Mouse (Mus musculus): ENCODE measurements at regions not wholly inside any gene's neighbourhood (a gene's known extent, or its start where the extent isn't known, plus 50 kb on each side); places are given as distances from the start of the nearest gene placed in this dataset.
A peak's percentile ranks its signal among the peaks of the same experiment; 100 is the strongest.

- Histone ChIP-seq H3K27me3 (ENCODE audit: control insufficient read depth, insufficient read depth, low read length) (no peaks in the 10 kb centered on the region), H3K4me2 (ENCODE audit: low read depth, low read length) (no peak overlapping the region), H3K9ac (replicated peaks; ENCODE audit: low read length) (no peak overlapping the region), H3K4me3 (ENCODE audit: low read depth, low read length) (no peak overlapping the region), H3K9me3 (replicated peaks; ENCODE audit: control insufficient read depth, low read length) (no peaks in the 10 kb centered on the region), H3K27ac (replicated peaks; ENCODE audit: low read depth, low read length) (no peak overlapping the region), H3K36me3 (replicated peaks; ENCODE audit: control insufficient read depth, insufficient read depth, low read depth, low read length) (no peaks in the 10 kb centered on the region), H3K4me1 (ENCODE audit: control insufficient read depth, insufficient read depth, low read length) (no peaks in the 10 kb centered on the region)
- DNase-seq (ENCODE audit: low spot score) (no peak), ATAC-seq (replicated peaks; ENCODE audit: insufficient number of reproducible peaks, low FRiP score, low TSS enrichment, low read depth) (no peak)
- WGBS: 78% methylated on average over 5 of the region's 5 CpGs
Measured at GRCm38 (mm10) chr7:95789424-95789823, 381.6 kb upstream of the Tenm4 start.

DNA sequence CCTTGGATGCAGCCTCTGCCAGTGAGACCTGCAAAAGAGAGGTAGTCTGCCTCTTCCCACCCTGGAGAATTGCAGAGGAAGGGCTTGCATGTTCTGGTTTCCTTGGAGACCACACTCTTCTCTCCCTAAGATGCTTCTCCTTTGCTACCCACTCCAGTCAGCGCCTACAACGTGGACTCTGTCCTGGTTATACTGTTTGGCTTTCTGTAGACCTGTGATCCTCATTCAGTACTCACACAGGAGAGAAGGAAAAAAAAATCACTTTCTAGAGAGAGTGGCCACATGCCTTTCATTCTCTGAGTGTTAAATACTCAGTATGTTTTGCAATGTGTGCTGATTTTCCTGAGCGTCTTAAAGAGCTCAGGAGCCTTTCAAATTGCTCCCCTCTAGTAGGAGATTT lies 372.0 kb upstream of the Tenm4 start:
- ATAC-seq (replicated peaks; ENCODE audit: insufficient number of reproducible peaks, low FRiP score, low TSS enrichment, low read depth): no peak
- H3K36me3 ChIP-seq (replicated peaks; ENCODE audit: control insufficient read depth, insufficient read depth, low read depth, low read length): no peaks in the 10 kb centered on the region
- WGBS: 48% methylated on average over 3 of the region's 3 CpGs
- H3K9me3 ChIP-seq (replicated peaks; ENCODE audit: control insufficient read depth, low read length): no peaks in the 10 kb centered on the region
- H3K4me1 ChIP-seq (ENCODE audit: control insufficient read depth, insufficient read depth, low read length): no peaks in the 10 kb centered on the region
- no peaks in the 10 kb centered on the region for H3K27me3 ChIP-seq (ENCODE audit: control insufficient read depth, insufficient read depth, low read length)
- H3K9ac ChIP-seq (replicated peaks; ENCODE audit: low read length): no peak overlapping the region
- H3K4me3 ChIP-seq (ENCODE audit: low read depth, low read length): no peak overlapping the region
- H3K4me2 ChIP-seq (ENCODE audit: low read depth, low read length): no peak overlapping the region
- no peak overlapping the region for H3K27ac ChIP-seq (replicated peaks; ENCODE audit: low read depth, low read length)
- DNase-seq (ENCODE audit: low spot score): no peak

DNA sequence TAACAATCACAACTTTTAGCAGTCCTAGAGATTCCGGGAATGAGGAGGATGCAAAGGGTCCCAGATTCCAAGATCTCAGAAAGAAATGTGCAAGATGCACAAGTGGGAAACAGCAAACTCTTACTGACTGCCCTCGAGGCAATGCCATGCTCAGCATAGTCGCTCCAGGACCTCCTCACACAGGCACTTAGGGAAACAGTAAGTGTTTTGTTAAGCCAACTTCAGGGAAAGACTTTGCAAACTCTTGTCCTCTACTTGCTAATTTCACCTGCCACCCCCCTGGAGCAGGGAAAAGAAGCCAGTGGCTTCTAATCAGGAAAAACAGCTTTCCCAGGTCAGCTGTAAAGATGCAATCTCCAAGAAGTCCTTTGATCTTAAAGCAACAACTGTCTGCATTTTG lies 361.4 kb upstream of the Tenm4 start:
- no peak overlapping the region for H3K9ac ChIP-seq (replicated peaks; ENCODE audit: low read length)
- H3K36me3 ChIP-seq (replicated peaks; ENCODE audit: control insufficient read depth, insufficient read depth, low read depth, low read length): no peaks in the 10 kb centered on the region
- no peaks in the 10 kb centered on the region for H3K27me3 ChIP-seq (ENCODE audit: control insufficient read depth, insufficient read depth, low read length)
- DNase-seq (ENCODE audit: low spot score): peak; percentile 19
- no peaks in the 10 kb centered on the region for H3K4me1 ChIP-seq (ENCODE audit: control insufficient read depth, insufficient read depth, low read length)
- no peak overlapping the region for H3K27ac ChIP-seq (replicated peaks; ENCODE audit: low read depth, low read length)
- no peak overlapping the region for H3K4me2 ChIP-seq (ENCODE audit: low read depth, low read length)
- no peak for ATAC-seq (replicated peaks; ENCODE audit: insufficient number of reproducible peaks, low FRiP score, low TSS enrichment, low read depth)
- H3K4me3 ChIP-seq (ENCODE audit: low read depth, low read length): no peak overlapping the region
- WGBS: 14% methylated on average over 3 of the region's 3 CpGs
- H3K9me3 ChIP-seq (replicated peaks; ENCODE audit: control insufficient read depth, low read length): no peaks in the 10 kb centered on the region

DNA sequence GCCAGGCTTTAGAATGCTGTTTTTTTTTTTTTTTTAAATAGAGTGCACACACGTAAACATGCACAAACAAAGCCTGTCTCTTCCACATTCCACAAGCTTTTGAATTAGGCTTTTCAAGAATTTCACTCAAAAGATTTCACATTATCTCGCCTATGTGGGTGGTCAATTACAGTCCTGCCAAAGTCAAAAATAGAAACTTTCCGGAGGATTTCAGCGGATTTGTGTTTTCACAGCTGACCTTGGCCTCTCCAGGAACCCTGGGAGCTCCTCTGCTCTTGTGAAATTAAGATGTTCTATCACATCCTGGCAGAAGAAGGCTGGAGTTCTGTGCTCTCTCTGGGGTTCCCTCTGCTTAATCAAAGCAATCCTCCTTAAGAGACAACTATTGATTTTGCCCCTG lies 360.9 kb upstream of the Tenm4 start:
- Histone ChIP-seq H3K27me3 (ENCODE audit: control insufficient read depth, insufficient read depth, low read length) (no peaks in the 10 kb centered on the region), H3K4me3 (ENCODE audit: low read depth, low read length) (no peak overlapping the region), H3K9me3 (replicated peaks; ENCODE audit: control insufficient read depth, low read length) (no peaks in the 10 kb centered on the region), H3K36me3 (replicated peaks; ENCODE audit: control insufficient read depth, insufficient read depth, low read depth, low read length) (no peaks in the 10 kb centered on the region), H3K27ac (replicated peaks; ENCODE audit: low read depth, low read length) (no peak overlapping the region), H3K9ac (replicated peaks; ENCODE audit: low read length) (no peak overlapping the region), H3K4me1 (ENCODE audit: control insufficient read depth, insufficient read depth, low read length) (no peaks in the 10 kb centered on the region), H3K4me2 (ENCODE audit: low read depth, low read length) (no peak overlapping the region)
- DNase-seq (ENCODE audit: low spot score): peak; percentile 19
- WGBS: 5% methylated on average over 4 of the region's 4 CpGs
- no peak for ATAC-seq (replicated peaks; ENCODE audit: insufficient number of reproducible peaks, low FRiP score, low TSS enrichment, low read depth)

DNA sequence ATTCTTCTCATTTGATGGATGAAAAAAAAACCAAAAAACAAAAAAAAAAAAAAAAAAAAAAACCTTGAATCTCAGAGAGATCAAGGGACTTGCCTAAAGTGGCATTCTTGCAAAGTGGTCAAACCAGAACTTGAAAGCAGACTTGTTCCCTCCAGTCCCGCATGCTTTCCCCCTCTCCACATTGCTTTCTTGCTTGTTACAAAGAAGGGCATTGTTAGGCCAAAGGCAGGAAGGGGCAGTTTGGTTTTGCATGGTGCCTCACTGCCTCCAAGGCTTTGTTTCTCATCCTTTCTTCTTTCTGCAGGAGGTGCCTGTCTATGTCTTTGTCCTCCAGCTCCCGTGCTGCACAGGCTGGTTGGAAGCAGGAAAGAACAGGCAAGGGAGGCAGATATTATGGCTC lies 356.2 kb upstream of the Tenm4 start:
- H3K4me3 ChIP-seq (ENCODE audit: low read depth, low read length): no peak overlapping the region
- H3K36me3 ChIP-seq (replicated peaks; ENCODE audit: control insufficient read depth, insufficient read depth, low read depth, low read length): no peaks in the 10 kb centered on the region
- DNase-seq (ENCODE audit: low spot score) (peak; percentile 36), ATAC-seq (replicated peaks; ENCODE audit: insufficient number of reproducible peaks, low FRiP score, low TSS enrichment, low read depth) (peak; percentile 44; the same call in 1 of the 2 replicates)
- H3K4me1 ChIP-seq (ENCODE audit: control insufficient read depth, insufficient read depth, low read length): no peaks in the 10 kb centered on the region
- H3K9ac ChIP-seq (replicated peaks; ENCODE audit: low read length): no peak overlapping the region
- H3K27me3 ChIP-seq (ENCODE audit: control insufficient read depth, insufficient read depth, low read length): no peaks in the 10 kb centered on the region
- H3K9me3 ChIP-seq (replicated peaks; ENCODE audit: control insufficient read depth, low read length): no peaks in the 10 kb centered on the region
- 12% methylated on average over 2 of the region's 2 CpGs for WGBS
- no peak overlapping the region for H3K4me2 ChIP-seq (ENCODE audit: low read depth, low read length)
- H3K27ac ChIP-seq (replicated peaks; ENCODE audit: low read depth, low read length): no peak overlapping the region

GRCm38 (mm10) chr7:95823539-95823938 lies 347.5 kb upstream of the Tenm4 start:
- no peak for ATAC-seq (replicated peaks; ENCODE audit: insufficient number of reproducible peaks, low FRiP score, low TSS enrichment, low read depth)

DNA sequence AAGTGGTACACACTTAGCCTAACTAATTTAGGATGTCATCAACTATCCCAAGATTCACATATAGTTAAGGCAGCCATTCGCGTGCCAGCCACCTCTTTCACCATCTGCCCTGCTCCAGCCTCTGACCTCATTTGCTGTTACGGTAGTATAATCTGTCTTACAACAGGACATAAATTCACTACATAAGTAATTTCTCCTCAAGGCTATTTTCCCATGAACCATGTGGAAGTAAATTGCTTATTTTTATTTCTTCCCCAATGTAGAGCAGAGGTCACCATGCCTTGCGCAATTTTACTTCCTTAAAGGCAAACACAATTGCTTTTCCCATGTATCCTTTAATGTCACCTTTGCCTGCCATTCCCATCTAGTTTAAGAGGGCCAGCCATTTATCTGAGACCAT lies 341.2 kb upstream of the Tenm4 start:
- Histone ChIP-seq H3K36me3 (replicated peaks; ENCODE audit: control insufficient read depth, insufficient read depth, low read depth, low read length) (no peaks in the 10 kb centered on the region), H3K4me3 (ENCODE audit: low read depth, low read length) (no peak overlapping the region), H3K4me1 (ENCODE audit: control insufficient read depth, insufficient read depth, low read length) (no peaks in the 10 kb centered on the region), H3K4me2 (ENCODE audit: low read depth, low read length) (no peak overlapping the region), H3K9ac (replicated peaks; ENCODE audit: low read length) (no peak overlapping the region), H3K9me3 (replicated peaks; ENCODE audit: control insufficient read depth, low read length) (no peaks in the 10 kb centered on the region), H3K27me3 (ENCODE audit: control insufficient read depth, insufficient read depth, low read length) (no peaks in the 10 kb centered on the region), H3K27ac (replicated peaks; ENCODE audit: low read depth, low read length) (no peak overlapping the region)
- WGBS: 83% methylated on average over 4 of the region's 4 CpGs
- ATAC-seq (replicated peaks; ENCODE audit: insufficient number of reproducible peaks, low FRiP score, low TSS enrichment, low read depth) (no peak), DNase-seq (ENCODE audit: low spot score) (no peak)

More at GRCm38 (mm10) chr7:95823539-95823938, 347.5 kb upstream of the Tenm4 start:
- Histone ChIP-seq H3K9me3 (replicated peaks; ENCODE audit: control insufficient read depth, low read length) (no peaks in the 10 kb centered on the region), H3K4me3 (ENCODE audit: low read depth, low read length) (no peak overlapping the region), H3K27ac (replicated peaks; ENCODE audit: low read depth, low read length) (no peak overlapping the region), H3K27me3 (ENCODE audit: control insufficient read depth, insufficient read depth, low read length) (no peaks in the 10 kb centered on the region), H3K4me2 (ENCODE audit: low read depth, low read length) (no peak overlapping the region), H3K9ac (replicated peaks; ENCODE audit: low read length) (no peak overlapping the region), H3K4me1 (ENCODE audit: control insufficient read depth, insufficient read depth, low read length) (no peaks in the 10 kb centered on the region), H3K36me3 (replicated peaks; ENCODE audit: control insufficient read depth, insufficient read depth, low read depth, low read length) (no peaks in the 10 kb centered on the region)
- DNase-seq (ENCODE audit: low spot score): no peak
- WGBS: 86% methylated on average over 4 of the region's 4 CpGs

DNA sequence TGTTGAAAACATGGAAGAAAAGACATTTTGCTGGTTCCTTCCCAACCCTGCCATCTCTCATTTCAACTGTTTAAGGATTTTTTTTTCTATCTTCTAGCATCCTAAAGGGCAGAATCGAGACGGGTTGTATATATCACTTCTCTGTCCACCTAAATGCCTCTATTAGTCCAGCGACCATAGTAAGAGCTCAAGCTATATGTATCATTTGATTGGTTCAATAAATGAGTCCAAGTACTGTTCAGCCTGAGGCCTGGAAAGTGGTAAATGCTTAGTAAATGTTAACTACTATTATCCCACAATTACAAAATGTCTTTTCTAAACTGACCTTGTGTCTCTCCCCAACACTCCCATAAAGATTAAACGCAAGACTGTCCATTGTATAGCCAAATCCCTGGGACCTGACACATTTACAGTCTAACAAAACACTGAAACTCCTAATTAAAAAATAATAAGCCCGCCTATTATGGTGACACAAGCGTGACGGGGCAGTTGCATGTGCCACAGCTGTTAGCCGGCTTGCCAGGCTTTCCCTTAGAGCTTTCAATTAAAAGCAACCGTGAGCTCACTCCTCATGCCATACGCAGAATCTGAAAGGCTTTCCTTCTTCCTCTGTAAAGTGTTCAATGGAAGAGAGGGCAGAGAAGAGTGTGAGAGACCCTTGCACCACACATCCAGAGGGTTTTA lies 336.7 kb upstream of the Tenm4 start:
- DNase-seq (ENCODE audit: low spot score) (no peak), ATAC-seq (replicated peaks; ENCODE audit: insufficient number of reproducible peaks, low FRiP score, low TSS enrichment, low read depth) (no peak; the same call in 1 of the 2 replicates)
- no peak overlapping the region for H3K4me3 ChIP-seq (ENCODE audit: low read depth, low read length)
- no peak overlapping the region for H3K9ac ChIP-seq (replicated peaks; ENCODE audit: low read length)
- H3K4me1 ChIP-seq (ENCODE audit: control insufficient read depth, insufficient read depth, low read length): no peaks in the 10 kb centered on the region
- no peak overlapping the region for H3K27ac ChIP-seq (replicated peaks; ENCODE audit: low read depth, low read length)
- no peak overlapping the region for H3K4me2 ChIP-seq (ENCODE audit: low read depth, low read length)
- WGBS: 71% methylated on average over 10 of the region's 10 CpGs
- no peaks in the 10 kb centered on the region for H3K36me3 ChIP-seq (replicated peaks; ENCODE audit: control insufficient read depth, insufficient read depth, low read depth, low read length)
- no peaks in the 10 kb centered on the region for H3K9me3 ChIP-seq (replicated peaks; ENCODE audit: control insufficient read depth, low read length)
- no peaks in the 10 kb centered on the region; the same call in 1 of the 2 replicates for H3K27me3 ChIP-seq (ENCODE audit: control insufficient read depth, insufficient read depth, low read length)
